Mouse (Mus musculus) NIH3T3 (cell line): ENCODE data around the gene Dicer1.
A peak's percentile ranks its signal among the peaks of the same experiment; 100 is the strongest.

Experiments
- DNase-seq: peaks from one replicate; pipeline ENCODE4 v3.0.0-alpha.2; 2012; ENCODE audit warnings: low read depth

Dicer1 gene

DNA sequence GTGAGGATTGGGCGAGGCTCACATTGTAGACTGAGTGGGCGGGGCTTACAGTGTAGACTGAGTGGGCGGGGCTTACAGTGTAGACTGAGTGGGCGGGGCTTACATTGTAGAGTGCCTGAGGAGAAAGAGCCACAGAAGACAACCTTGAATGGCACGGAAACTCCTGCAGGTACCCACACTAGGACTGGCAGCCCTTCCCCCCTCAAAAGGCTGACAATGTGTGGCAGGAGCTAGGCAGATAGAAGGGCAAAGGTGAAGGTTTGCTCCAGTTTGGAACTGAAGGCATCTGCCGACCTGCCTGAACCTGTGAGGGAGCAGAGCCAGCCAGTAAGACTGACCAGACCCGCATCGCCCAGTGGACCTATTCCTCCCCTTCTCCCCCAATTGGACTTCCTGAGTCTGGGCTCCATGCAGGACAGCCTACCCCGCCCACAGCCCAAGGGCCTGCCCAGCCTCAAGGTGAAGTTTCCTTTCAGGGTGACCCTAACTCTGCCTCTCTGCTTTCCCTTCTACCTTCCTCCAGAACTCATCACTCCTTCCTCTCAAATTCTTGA is 74.3 kb downstream of the Dicer1 start:
- no peak for DNase-seq

DNA sequence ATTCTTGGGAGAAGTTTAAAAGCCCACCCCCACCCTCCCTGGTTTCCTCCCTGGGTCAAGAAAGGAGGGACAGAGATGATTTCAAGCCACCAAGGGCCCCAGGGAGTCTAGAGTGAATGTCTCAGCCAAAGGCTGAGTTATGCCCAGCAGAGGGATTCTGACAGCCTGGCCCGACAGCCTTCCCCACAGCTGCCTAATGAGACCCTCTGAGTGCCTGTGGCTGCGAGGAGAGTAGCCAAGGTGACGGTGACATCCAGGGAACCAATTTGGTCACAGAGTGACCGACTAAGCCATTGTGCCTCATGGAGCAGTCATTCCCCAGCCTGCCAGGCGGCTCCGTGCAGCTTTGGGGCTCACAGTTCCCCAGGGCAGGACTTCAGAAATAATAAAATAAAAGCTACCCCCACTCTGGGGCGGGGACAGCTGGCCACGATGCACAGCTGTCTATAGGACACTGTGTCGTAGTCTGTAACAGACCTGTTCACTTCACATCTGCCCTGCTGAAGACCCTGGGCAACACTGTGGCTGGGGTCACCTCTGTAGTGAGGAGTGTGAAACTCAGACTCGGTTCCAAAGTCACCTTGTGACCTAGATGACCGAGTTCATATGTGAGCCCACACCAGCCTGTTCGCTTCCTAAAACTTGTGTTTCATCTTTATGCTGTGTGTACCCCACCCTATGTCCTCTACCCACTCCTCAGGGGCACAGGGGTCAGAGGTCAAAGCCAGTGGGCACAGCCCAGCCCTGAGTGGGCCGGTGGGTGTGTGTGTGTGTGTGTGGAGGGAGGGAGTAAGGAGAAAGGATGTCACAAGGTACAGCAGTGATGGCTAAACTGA is 75.0 kb downstream of the Dicer1 start:
- DNase-seq, result no peak

DNA sequence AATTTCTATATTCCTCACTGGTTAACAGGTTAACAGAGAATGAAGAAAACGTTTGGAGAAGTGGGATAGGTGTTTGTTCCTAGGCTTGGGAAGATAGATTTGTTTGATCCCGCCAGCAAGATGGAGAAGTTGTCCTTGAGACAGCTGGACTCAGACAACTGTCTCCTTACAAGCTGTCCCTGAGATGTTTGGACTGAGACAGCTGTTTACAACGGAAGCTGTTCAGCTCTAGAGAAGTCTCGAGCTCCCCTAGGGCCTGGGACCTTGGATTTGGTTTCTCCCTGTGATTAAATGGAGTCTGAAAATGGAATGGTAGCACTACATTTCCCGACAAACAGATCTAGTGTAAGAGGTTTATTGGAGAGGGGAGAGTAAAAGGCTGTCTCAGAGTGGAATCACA is 78.8 kb downstream of the Dicer1 start:
- DNase-seq, result no peak

DNA sequence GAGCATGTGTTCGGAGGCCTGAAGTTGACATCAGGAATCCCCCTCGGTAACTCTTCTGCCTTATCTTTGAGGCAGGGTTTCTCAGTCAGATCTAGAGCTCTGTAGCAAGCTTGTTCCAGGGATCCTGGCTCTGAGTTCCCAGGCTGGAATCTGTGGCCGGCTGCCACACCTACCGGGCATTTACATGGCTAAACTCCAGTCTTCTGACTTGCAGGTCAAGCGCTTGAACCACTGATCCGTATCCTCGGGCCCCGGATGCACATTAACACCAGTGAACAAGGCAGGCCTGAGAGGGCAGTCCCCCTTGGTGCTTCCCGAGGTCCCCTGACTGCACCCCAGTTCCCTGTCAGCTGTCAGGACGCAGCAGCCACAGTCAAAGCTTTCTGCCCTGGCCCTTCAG is 79.3 kb downstream of the Dicer1 start:
- no peak for DNase-seq

DNA sequence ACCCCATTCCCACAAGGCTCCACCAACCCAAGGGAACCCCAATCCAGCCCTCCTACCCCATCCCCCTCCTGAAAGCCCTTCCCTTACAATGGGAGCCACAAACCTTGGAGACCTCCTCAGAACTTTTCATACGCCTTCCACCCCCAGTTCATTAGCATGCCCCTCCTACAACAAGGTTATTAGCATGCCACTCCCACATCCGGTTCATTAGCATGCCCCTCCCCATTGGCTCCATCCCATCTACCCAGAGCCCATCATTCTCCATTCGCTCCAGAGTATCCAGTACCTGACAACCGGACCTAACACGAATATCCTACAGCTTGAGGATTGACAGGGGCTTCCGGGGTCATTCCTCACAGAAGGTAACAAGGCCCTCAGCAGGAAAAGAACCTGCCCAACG is 83.9 kb downstream of the Dicer1 start:
- DNase-seq, result no peak

DNA sequence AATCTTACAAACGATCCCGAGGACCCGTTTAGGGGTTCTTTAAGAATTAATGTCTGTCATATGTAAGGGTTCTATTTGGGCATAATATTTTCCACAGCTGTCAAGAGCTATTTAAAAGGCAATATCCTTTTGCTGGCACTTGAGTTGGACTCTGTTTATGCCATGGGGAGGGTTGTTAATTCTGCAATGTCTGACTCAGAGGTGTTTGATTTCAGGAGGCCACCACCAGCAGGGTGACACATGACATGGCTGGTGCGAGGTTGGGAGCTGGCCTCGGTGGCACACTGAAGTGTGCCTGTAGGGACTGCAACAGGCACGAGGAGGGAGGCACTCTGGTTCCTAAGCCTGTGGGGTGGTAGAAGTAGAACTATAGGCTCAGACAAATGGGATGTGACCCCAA is 85.8 kb downstream of the Dicer1 start:
- no peak for DNase-seq

DNA sequence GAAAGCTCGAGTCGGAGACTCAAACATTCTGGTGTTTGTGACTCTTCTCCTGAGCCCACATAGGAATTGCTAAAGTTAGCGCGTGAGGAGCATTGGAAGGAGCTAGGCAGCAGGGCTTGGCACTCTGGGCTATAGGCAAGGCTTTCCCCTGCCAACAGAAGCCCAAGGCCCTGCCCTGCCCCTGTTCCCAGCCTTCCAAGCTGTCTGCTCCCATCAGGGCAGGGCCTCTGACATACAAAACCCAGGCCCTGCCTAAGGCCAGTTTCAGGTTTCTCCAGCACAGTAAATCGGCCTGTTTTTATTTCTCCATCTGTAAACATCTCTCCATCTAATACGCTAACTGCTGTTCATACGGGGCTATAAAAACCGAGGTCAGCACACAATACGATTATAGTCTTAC is 86.2 kb downstream of the Dicer1 start:
- DNase-seq, result no peak

DNA sequence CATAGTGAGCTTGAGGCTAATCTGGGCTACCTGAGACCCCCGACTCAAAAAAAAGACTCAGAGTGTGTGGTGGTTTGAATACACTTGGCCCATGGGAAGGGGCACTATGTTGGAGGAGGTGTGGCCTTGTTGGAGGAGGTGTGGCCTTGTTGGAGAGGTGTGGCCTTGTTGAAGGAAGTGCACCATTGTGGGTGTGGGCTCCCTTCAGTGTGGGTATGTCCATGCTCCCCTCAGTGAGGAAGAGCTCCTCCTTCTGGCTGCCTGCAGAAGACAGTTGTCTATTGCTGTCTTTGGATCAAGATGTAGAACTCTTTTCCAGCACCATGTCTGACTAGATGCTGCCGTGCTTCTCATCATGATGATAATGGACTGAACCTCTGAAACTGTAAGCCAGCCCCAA is 95.6 kb downstream of the Dicer1 start:
- no peak for DNase-seq

DNA sequence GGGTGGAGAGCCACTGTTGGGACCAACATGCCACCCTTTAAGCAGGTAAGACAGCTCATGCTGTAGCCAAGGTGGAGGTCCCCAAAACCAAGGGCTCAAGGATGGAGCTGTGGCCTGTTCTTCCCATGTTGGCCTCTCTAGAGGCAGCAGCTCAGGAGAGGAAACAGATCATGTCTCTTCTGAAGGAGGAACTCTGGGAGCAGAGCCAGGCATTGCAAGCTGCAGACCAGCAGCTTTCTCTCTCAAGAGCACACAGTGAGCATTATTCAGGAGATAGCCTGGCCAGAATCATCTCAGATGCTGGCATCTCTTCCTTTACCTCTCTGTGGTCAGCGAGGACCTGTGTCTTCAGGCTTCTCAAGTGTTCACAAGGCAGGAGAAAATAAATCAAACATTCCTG is 96.7 kb downstream of the Dicer1 start:
- no peak for DNase-seq

DNA sequence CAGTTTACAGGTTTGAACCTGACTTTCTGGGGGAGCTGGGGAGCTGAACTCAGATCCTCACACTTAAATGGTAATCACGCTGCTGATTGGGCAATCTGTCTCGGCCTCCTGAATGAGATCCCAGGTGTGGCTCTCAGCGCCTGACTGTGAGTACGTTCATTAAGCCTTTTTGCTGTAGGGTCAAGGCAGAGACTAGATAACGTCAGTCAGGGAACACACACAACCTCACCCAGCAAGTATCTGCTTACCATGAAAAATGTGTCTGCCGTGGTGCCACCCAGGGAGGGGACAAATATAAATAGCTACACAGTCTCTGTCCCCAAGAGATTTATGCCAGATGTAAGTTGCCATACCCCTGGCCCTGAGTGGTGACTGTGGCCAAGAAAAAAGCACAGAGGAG is 99.7 kb downstream of the Dicer1 start:
- no peak for DNase-seq

DNA sequence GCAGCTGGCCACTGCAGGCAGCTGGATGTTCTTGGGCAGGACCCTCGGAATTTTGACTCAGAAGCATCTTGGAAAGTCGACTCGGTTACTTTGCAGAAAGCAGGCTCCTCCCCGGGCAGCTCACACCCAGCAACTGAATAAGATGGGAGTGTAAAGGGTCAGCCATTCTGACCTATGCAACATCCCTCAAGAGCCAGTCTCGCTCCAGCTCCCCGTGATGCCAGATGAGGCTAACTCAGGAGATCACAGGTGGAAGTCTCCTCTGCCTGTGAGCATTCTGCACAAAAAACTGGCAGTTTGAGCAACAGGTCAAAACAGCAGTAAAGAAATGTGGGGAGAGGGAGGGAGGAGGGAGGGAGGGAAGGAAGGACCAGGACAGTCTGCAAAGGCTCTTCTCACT is 100.5 kb downstream of the Dicer1 start:
- DNase-seq, result no peak

DNA sequence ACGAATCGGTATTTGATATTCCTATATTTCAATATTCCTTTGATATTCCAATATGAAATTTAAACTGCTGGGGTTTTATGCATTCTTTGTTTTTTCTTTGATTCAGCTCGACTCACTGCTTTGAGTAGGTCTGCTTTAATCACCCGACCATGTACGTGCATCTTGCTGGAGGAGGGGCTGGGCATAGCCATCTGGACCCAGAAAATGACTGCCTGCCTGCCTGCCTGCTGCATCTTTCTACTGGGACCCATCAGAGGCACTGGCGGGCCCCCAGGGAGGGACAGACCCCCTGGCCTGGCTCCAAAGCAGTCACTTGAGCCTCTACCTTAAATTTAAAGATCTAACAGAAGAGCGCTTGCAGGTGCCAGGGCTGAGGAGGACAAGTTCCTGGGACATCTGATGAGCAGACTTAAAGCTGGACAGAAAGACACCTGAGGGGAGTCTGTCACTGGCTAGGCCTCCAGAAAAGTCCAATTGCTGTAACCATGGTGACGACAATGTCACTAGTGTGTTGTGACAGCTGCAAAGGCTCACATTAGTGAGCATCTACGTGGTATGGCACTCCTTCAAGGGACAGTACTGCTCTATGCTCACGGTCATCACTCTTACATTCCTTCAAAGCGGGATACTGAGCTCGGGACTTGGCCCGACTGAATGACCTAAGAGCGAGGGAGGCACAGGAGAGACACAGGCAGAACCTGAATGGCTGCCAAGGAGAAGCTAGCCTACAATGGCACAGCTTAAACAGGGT is 101.1 kb downstream of the Dicer1 start:
- no peak for DNase-seq

DNA sequence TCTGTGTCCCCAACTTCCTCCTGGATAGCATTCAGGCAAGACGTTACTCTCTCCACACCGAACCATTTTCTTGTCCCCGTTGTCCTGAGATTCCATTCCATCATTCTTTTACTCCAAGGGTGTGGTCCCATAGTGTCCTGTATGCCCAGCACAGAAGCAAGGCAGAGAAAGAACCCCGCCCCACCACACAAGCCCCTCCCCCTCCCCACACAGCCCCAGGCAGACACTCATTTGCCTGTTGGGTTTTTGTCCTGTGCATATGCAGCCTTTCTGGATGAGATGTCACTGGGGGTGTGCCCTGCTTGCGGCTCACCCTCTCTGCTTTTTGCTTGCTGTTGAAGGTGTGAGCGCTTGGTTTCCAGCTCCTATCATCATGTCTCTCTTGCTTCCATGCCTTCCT is 103.4 kb downstream of the Dicer1 start:
- no peak for DNase-seq

DNA sequence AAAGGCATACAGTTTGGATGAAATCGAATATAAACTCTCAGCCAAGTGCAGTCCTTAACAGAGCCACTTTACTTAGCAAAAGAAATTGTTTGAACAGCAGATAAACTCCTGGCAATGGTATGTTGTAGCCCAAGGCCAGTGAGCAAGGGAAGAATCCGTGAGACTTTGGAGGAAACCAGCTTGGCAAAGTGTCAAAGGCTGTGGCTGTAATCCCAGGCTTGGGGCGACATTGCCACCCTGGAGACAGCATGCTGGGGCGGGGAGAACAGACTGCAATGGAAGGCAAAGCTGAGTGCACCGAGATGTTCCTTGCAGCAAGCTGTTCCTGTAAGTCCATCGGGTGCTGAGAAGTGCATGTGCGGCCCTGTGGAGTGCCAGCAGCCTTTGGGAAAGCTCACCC is 109.4 kb downstream of the Dicer1 start:
- DNase-seq, result no peak

DNA sequence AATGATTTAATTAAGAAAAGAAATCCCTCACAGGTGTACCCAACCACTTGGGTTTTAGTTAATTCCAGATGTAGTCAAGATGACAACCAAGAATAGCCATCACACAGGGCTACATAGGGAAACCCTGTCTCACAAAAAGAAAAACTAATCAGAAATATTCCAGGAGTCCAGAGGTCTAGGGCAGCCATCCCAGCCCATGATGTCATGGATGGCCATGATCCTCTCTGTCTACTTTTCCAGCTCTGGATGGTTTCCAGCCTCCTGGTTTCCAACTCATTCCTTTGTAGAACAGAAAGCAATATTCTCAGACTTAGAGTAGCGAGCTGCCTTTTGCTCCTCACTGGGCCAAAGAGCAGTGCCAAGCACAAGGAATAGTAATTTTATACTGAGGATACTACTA is 110.8 kb downstream of the Dicer1 start:
- DNase-seq, result peak; percentile 15

DNA sequence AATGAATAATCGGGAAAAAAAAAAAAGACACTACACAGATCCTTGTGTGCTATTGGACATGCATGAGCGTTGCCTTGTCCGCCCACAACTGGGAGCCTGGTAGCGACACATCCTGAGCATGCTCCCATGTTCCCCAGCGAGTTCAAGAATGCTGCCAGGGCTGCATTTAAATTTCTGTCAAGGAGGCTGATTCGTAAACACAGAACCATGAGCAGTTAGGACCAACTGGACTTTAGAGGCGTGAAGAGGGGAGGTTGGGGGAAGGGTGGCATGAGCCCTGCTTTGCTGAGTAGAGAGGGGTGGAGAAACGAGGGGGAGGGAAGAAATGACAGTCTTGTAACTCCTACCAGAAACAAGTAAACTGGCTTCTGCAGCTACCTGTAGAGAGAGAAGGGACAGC is 113.6 kb downstream of the Dicer1 start:
- DNase-seq, result no peak
